Mouse (Mus musculus): ENCODE measurements around the gene Kif3b. TPM values are rescaled to one million over a fixed set of nuclear protein-coding genes. Genes with fewer than 3 reads are reported as not detected.
A peak's percentile ranks its signal among the peaks of the same experiment; 100 is the strongest.
"Not testable (repeated sequence)": the region's sequence is repeated elsewhere in the genome, so short reads cannot be mapped to it uniquely, and the experiment has no call there.

The Kif3b gene
- total RNA-seq (2022) = 10 to 100 TPM; 49.9 to 53.8 (median 52.3) TPM

DNA sequence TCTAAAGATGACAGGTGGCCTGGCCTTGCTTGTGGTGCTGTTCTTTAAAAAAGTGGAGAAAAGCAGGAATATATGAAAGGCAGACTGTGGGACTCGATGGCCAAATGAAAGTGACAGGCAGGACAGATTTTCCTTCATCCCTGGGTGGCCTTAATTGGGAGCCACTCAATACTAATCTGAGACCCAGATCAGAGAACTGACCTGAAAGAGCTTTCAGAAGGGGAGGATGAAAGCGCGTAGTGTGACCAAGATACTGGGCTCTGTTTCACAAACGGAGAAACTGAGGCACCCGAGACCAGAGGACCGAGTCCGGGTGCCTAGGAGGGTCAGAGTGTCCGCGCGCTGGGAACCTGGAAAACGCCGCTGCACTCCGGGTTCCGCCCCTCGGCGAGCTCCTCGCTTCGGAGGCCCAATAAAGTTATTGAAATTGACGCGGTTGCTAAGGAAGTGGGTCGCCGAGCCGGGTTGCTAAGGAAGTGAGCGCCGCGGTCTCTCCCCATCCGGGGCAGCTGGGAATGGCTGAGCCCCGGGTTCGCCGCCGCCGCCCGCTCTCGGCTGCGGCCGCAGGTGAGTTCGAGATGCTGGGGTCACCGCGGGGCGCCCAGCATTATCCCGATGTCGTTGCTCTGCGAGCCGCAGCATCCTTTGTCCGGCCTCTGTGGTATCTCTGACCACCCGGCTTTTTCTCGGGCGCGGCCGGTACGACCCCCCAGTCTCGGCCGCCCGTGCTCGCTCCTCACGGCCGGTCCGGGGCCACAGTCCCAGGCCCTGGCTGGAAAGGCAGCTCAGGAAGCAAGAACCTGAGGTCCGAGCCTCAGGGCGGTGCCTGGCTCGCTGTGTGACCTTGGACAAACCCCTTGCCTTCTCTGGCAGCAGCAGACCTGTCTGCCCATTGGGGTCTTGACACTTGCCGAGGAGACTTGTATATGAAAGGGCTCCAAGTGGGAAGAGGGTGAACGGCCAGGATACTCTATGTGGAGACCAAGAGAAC is at the start of gene Kif3b:
TSS of gene Kif3b (plus strand) at position 476 of the 991 bp plus-strand sequence.
- DNase-seq (ENCODE audit: low spot score in 2 of 2) = peak; percentile 55 to 79

DNA sequence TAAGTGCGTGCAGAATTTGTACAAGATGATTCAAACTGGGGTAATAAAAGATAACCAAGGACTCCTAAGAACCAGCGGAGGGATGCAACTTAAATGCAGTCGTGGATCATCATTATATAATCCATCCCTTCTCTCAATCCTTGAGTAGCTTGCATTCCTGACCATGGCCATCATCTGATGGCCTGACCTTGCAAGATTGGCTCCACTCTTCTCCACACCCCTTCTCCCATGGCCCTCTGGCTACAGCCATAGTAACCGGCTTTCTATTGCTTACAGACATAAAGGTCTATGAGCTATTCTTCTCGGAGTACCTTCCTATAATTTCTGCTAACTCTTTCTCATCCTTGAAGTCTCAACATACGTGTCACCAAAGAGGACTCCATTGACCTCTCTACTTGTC is 49.1 kb upstream of the Kif3b start:
- no peak for DNase-seq (ENCODE audit: low spot score in 2 of 2)

DNA sequence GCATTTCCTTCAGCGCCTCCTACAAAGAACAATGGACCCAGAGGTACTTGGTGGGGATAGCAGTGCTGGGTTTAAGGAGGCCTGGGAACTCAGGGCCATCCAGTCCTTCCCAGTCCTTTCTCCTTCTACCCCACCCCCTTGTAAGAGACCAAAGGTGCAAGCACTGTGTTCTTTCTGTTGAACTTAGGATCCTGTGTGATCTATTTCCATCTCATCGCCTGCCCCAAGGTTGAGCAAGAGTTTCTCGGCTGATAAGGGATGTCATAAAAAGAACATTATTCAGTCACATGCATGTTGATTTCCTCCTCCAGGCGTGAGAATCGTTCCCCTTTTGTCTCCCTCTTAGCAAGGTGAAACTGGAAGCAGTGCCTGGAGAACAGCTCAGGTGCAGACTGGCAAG is 41.5 kb upstream of the Kif3b start:
- no peak for DNase-seq (ENCODE audit: low spot score in 2 of 2)

DNA sequence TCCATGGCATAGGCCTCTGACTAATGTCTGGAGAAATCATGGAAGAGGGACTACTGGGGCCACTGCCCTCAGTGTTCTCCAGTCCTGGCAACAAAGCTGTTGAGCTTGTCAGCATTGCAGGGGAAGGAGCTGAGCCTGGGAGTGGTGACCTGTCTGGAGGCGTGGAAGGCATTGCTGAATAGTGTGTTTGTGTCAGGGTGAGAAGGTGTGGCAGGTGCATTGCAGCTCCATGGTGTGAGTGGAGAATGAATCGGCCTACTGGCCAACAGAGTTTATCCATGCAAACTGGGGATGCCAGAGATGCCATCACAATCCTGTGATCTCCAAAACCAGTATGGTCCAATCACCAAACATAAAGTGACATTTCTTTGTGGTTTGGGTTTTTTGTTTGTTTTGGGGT is 34.6 kb upstream of the Kif3b start:
- no peak for DNase-seq (ENCODE audit: low spot score in 2 of 2)

DNA sequence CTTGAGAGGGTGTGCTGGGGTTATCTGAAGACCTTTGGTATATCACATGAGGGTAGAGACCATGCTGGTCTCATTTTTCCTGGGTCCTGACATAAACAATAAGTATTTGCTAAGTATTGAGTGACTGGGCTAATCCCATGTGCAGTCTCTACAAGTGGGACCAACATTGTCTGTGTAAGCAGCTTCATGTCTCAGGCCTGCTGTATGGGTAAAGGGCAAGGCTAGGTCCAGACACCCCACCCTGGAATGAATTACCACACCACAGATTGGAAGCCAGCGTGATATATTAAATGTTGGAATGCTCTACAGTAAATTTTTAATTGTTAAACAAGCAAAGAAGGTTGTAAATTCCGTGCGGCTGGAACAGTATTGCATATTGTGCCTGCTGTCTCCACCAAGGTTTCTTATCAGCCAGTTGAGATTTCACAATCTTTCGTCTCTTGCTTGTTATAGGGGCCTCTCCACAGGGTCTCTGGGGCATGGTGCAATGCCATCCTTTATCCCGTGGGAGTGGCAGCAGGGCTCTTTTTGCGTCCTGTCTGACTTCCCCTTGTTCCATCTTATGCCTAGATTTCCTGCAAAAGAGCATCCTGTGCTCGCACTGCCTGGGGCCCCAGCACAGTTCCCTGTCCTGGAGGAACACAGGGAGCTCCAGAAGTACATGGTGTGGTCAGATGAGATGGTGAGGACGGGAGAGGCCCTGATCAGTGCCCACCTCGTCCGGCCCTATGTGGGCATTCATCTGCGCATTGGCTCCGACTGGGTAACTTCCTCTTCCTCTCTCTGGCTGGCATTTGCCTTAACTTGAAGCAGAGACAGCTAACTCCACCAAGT is 32.0 kb upstream of the Kif3b start:
- DNase-seq (ENCODE audit: low spot score in 2 of 2) = no peak

DNA sequence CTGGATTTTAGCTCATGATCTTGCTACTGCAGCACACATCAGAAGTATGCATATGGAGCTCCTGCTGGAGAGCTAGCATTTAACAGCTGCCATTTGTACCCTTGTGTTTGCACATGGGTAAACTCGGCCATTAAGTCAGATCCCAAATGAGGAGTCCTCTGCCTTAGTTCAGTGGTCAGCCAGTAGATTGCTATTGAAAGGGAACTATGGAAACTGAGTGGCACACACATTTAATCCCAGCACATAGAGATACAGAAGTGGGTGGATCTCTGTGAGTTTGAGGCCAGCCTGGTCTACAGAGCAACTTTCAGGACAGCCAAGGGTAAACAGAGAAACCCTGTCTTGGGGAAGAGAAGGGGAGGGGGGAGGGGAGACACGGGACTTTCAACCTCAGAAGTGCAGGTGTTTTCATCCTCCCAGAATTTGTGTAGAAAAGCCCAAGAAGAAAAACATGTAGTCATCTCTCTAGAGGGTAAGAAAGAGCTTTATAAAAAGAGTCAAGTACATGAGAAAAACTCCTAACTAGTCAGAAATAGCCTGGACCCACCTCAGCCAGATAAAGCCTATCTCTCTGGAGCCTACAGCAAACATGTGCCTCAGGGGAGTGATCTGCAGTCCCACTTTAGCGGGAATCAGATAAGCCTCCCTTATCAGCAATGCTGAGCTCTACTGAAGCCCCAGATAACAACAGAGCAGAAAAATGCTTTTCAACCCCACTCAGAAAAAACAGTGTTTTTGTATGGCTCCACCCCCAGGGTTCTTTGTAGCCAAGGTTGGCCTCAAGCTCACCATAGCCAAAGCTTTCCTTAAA is 31.1 kb upstream of the Kif3b start:
- no peak for DNase-seq (ENCODE audit: low spot score in 2 of 2)

DNA sequence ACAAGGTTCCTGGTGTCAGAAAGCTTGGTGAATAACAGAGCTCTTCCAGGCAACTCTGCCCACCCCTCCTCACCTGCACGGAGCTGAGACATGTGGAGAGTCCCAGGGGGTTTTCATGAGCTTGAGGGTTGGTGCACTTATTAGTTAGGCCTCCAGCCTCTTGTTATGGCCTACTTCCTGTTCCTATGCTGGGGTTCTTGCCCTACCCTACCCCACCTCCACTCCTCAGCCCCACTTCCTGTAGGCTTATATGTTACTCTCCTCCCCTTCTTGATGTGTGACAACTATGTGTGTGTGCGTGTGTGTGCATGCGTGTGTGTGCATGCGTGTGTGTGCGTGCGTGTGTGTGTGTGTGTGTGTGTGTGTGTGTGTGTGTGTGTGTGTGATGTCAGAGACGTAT is 28.2 kb upstream of the Kif3b start:
- DNase-seq (ENCODE audit: low spot score in 2 of 2) = no peak

DNA sequence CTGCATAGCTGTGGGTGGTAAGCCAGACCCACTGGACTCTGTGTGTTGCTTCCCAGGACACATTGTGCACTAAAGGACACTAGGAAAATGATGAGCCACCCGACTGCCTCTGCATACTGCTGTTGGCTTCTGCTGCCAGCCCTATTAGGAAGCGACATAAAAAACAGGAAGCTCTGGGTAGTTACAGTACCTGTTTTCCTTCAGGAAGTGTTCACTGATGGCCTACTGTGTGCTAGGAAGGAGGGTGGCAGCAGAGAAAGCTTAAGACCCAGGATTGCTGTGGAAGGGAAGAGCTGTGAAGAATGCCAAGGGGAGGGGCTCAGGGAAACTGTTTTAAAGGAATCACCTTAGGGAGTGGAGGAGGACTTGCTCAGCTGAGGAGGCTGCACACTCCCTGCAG is 23.9 kb upstream of the Kif3b start:
- no peak for DNase-seq (ENCODE audit: low spot score in 2 of 2)

DNA sequence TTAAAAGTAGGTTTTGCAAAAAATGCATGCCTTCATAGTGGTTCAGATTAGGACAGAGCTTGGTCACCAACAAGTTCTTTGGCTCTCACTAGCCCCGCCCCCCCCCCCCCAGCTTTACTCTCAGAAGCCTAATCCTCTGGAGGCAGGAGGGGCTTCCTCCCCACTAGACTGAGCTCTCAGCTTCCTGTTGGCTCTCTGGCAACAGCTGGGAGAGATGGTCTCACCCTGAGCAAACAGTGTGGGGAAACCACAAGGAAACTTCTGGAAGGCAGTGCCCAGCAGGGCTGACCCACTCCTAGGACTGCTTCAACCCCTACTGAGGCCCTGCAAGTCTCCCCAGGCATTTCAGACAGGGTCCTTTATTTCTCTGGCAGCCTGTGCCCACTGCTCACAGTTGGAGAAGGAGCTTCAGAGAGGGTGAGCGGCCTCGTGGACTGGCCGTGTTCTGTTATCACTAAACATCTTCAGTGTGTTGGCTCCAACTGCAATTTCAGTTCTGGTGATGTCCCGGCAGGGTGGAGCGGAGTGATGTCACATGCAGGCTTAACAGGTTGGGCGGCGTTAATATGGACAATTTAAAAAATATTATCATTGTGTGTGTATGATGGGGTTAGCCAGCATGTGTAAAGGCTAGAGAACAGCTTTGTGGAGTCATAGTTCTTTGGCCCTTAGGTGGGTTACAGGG is 20.8 kb upstream of the Kif3b start:
- DNase-seq (ENCODE audit: low spot score in 2 of 2) = not testable (repeated sequence)

DNA sequence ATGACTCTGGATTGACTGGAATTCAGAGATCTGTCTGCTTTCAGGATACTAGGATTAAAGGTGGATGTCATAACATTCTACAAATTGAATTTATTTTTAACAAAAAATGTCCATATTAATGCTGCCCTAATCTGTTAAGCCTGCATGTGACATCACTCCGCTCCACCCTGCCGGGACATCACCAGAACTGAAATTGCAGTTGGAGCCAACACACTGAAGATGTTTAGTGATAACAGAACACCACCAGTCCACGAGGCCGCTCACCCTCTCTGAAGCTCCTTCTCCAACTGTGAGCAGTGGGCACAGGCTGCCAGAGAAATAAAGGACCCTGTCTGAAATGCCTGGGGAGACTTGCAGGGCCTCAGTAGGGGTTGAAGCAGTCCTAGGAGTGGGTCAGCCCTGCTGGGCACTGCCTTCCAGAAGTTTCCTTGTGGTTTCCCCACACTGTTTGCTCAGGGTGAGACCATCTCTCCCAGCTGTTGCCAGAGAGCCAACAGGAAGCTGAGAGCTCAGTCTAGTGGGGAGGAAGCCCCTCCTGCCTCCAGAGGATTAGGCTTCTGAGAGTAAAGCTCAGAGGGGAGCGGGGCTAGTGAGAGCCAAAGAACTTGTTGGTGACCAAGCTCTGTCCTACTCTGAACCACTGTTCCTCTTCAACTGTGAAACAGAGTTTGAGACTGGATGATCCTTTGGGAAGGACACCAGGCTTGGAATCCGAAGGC is 16.9 kb upstream of the Kif3b start:
- not testable (repeated sequence) for DNase-seq (ENCODE audit: low spot score in 2 of 2)

DNA sequence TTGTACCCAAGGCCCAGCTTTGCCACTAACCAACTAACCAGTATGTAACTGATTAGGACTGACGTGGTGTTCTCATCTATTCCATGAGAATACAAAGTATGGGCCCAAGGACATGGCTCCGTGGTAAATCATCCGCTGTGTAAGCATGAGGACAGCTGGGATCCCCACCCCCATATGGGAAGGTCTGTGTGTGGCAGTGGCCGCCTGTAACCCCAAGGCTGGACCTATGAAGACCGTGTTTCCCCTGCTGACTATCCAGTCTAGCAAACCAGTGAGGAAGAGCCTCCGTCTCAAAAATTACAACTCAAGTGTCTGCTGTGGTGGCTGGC is 16.3 kb upstream of the Kif3b start:
- DNase-seq (ENCODE audit: low spot score in 2 of 2) = no peak

DNA sequence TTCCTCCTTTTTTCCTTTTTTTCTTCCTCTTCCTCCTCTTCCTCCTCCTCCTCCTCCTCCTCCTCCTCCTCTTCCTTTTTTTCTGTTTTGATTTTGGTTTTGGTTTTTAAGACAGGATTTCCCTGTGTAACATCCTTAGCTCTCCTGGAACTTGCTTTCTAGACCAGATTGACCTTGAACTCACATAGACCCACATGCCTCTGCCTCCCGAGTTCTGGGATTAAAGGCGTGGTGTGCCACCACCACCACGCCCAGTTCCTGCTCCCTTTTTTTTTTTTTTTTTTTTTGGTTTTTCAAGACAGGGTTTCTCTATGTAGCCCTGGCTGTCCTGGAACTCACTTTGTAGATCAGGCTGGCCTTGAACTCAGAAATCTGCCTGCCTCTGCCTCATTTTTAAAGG is 15.6 kb upstream of the Kif3b start:
- DNase-seq (ENCODE audit: low spot score in 2 of 2) = not testable (repeated sequence)

DNA sequence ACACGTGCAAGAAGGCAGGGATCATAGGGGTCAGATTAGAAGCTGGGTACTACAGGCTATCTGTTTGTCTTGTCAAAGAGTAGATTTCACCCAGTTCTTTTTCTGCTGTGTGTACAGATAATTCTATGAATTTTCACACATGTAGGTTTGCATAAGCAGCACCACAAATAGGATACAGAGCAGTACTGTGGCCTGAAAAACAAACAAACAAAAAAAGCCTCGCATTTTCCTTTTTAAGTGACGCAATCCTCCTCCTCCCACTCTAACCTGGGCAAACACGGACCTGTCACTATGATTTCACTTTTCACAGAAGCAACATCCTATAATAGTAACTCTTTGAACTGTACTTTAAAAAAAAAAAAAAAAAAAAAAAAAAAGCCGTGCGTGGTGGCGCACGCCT is 14.8 kb upstream of the Kif3b start:
- DNase-seq (ENCODE audit: low spot score in 2 of 2) = no peak

DNA sequence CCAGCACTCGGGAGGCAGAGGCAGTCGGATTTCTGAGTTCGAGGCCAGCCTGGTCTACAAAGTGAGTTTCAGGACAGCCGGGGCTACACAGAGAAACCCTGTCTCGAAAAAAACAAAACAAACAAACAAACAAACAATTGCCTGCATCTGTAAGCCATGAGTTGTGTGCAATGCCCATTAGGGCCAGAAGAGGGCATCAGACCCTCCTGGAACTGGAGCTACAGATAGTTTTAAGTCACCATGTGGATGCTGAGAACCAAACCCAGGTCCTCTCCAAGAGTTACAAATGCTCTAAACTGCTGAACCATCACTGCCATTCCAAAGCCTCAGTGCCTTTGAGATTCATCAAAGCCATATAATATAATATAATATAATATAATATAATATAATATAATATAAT is 14.4 kb upstream of the Kif3b start:
- DNase-seq (ENCODE audit: low spot score in 2 of 2) = not testable (repeated sequence)

DNA sequence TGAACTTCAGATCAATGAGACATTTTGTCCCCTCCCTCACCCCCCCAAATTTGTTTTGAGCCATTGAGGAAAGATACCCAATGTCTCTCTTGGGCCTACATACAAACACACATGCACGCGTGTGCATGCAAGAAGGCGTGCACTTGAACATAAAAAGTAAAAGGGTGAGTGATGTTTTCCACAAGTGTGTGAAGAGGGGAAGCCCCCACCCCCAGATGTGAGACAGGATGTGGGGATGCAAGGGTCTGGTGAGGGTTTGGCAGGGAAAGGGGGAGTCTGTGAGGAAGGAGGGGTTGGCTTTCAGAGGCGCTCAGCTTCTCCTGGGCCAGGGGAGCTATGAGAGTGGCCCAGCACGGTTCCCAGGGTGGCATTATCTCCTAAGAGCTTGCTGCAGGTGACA is 12.9 kb upstream of the Kif3b start:
- no peak for DNase-seq (ENCODE audit: low spot score in 2 of 2)

DNA sequence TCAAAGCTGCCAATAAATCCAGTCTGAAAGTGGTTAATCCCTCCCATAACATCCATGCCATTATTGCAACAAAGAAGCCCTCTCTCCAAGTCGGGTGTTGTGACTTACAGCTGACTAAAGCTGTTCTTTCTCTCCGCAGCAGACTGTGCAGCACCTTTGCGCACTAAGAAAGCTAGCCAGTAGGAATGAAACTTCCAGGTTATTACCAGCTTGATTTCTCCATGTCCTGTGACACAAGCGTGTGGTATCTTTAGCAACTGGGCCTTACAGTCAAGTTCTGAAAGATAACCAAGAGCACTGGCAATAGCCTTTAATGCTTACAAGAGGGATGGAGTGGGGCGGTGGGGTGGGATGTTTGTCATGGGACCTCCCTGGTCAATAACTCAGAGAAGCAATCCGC is 7.3 kb upstream of the Kif3b start:
- no peak for DNase-seq (ENCODE audit: low spot score in 2 of 2)

DNA sequence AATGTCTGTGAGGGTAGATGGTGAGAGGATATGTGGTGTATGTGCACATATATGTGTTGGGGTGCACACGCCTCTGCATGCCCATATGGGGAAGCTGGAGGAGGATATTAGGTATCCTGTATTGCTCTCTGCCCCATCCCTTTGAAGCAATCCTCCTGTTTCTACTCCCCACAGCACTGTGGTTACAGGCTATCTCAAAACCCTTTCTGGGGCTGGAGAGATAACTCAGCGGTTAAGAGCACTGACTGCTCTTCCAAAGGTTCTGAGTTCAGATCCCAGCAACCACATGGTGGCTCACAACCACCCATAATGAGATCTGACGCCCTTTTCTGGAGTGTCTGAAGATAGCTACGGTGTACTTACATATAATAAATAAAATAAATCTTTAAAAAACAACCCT is 4.7 kb upstream of the Kif3b start:
- no peak for DNase-seq (ENCODE audit: low spot score in 2 of 2)

DNA sequence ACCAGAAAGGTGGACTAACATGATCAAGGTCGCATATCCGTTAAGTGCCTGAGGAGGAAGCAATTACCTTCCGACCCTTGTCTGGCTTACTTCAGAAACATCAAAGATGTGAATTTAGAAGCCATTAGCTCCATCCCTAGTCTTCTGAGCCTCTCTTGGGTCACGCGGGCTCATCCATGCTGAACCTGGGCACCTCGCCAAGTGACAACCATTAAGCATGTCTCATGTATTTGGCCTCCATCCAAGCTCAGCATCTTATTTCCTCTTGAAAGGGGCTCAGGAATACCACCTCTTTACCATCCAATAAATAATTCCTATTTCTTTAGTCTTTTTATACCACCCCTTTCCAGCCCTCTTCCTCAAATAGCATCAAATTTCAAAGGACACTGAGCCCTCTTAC is 3.4 kb upstream of the Kif3b start:
- no peak for DNase-seq (ENCODE audit: low spot score in 2 of 2)

DNA sequence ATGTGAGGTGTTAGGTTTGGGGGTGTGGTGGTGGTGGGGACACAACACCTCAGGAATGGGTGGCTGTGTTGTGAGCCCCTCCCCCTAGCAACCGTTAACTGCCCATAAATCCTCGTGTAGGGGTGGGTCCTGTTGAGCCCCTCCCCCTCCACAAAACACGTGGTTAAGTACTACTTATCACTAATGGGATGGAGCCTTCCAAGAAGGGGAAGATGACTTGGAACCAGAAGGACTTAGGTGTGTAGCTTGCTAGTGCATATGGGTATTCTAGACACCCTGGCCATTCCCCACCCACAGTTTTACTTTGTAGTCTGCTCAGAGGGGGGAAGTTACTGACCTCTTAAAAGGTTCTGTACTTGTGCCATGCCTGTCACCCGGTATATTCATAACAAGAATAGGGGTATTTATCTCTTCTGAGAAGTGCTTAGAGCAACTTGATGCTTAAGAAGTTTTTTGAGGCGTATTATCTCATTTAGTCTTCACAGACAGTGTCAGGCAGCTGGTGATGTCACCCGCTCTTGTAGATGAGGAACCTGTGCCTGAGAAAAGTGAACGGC is 1.2 kb downstream of the Kif3b start:
- no peak for DNase-seq (ENCODE audit: low spot score in 2 of 2)

DNA sequence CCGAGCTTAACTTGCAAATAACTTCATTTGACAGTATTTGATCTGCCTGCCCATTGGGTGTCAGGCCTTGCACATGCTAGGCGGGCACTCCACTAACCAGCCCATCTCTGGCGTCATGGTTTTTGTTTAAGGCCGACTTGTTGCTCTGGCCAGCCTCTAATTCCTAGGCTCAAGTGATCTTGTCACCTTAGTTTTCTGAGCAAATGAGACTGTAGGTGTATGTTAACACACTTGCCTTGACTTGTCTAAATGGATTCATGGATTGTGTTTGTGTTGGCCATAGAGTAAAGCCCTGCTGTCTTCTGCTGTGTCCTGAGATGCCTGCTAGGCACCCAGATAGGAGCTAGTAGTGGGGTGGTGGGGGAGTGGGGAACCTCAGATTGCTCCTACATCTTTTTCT is 4.0 kb downstream of the Kif3b start:
- no peak for DNase-seq (ENCODE audit: low spot score in 2 of 2)

Data from left cerebral cortex, adult 8-10 months (tissue).